Mouse (Mus musculus) CD8-positive naive resting alpha-beta T cell, adult 57 days (primary cell): ENCODE results near the gene Glp2r. TPM values are rescaled to one million over a fixed set of nuclear protein-coding genes. Genes with fewer than 3 reads are reported as not detected.

ENCODE experiments used
- total RNA-seq: library from RNA; stranded (reverse); gene quantifications from one replicate; pipeline ENCODE4 v1.2.4, GENCODE M21; 2023

Gene Glp2r
- total RNA-seq: not detected

GRCm38 (mm10) chr11:67771053-67771452 lies at the start of gene Glp2r:
Gene Glp2r, minus strand, starts transcription at chr11:67771153.

DNA sequence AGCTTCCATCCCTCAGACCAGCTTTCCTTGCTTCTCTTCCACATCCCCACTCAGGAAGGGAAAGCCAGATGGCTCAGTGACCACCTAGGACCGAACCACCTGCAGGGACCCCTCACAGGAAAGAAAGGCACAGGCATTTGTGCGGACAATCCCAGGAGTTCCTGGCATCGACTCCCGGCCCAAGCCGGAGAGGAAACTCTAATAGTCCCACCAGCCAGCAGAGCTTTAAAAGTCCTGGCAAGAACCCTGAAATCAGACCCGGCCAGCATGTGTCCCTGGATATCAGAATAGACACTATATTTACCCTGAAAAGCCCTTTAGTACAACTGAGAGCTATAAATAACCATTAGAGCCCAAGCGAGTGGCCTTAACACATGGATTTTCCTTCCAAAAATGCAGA lies 27.0 kb upstream of the Glp2r start, which contains the start of gene Dhrs7c:
TSS of gene Dhrs7c (plus strand) at position 257 of the 400 bp plus-strand sequence.

GRCm38 (mm10) chr11:67774379-67774778 lies 3.4 kb upstream of the Glp2r start, which contains the start of gene Gsg1l2:
Gene Gsg1l2, plus strand, starts transcription at chr11:67774608.

DNA sequence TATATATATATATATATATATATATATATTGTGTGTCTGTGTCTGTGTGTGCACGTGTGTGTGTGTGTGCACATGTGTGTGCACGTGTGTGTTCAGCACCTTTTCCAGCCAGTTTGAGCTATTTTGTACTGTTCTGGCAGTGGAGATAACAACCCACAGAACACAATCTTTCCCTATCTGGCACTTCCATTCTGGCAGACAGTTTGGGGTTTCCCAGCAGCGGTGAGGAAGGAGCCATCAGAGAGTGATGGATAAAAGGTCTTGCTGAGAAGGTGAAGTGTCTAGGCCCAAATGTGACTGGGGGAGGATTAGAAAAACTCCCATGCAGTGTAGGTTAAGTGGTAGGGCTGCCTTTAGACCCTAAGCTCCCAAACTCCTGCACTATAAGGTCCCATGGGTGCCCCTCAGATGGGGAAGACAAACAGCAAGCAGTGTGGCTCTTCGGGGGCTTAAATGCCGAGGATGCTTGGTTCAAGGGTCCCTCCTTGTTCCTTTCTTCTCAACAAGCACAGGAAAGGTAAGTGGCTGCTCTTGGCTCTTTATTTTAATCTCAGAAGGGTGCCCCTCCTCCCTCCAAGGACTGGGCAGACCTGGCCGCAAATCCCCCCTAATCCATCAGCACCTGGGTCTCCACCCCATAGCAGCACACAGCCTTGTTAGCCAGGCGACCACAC lies 76.1 kb downstream of the Glp2r start, which contains the start of gene Rcvrn:
TSS of gene Rcvrn (plus strand) at position 624 of the 674 bp plus-strand sequence.

Other genes with a start within 250 kb of the Glp2r start
- gene Rcvrn, start 75.8 kb downstream of the Glp2r start, total RNA-seq: not detected
- not detected for gene Gsg1l2, start 3.5 kb upstream of the Glp2r start, total RNA-seq
- gene Dhrs7c, start 27.0 kb upstream of the Glp2r start, total RNA-seq: not detected
- not detected for gene Usp43, start 151.0 kb upstream of the Glp2r start, total RNA-seq
- not detected for gene Cfap52, start 194.5 kb upstream of the Glp2r start, total RNA-seq
- 29.9 TPM for gene Stx8, start 195.0 kb upstream of the Glp2r start, total RNA-seq